Mouse (Mus musculus) CH12.LX (cell line): ENCODE data around the gene Kif5c.

ENCODE experiments used
- CTCF ChIP-seq, 2 experiments: IDR thresholded peaks in 1 of 2; conservative IDR thresholded peaks in 1 of 2; 2 replicates each; pipeline ENCODE4 v1.5.1; 2011 to 2012; ENCODE audit warnings: low read depth in 2 of 2, low read length in 2 of 2, improper control_type of control experiment in 1 of 2, inconsistent platforms in 1 of 2, mild to moderate bottlenecking in 1 of 2, moderate library complexity in 1 of 2
- EP300 ChIP-seq: IDR thresholded peaks from 2 replicates; pipeline ENCODE4 v1.6.1; 2011; ENCODE audit warnings: low read length, improper control_type of control experiment
- MAFK ChIP-seq: IDR thresholded peaks from 2 replicates; pipeline ENCODE4 v1.6.1; 2011; ENCODE audit warnings: low read length, improper control_type of control experiment; ENCODE audit not compliant: insufficient replicate concordance
- MEF2A ChIP-seq: IDR thresholded peaks from 2 replicates; pipeline ENCODE4 v1.6.1; 2014; ENCODE audit warnings: low read depth, mild to moderate bottlenecking, inconsistent platforms, low read length, improper control_type of control experiment, borderline replicate concordance
- POLR2A ChIP-seq: IDR thresholded peaks from 2 replicates; pipeline ENCODE4 v1.6.1; 2011; ENCODE audit warnings: low read depth, mild to moderate bottlenecking, improper control_type of control experiment, low read length
- RCOR1 ChIP-seq: conservative IDR thresholded peaks from 2 replicates; pipeline ENCODE4 v1.6.1; 2012; ENCODE audit warnings: low read depth, mild to moderate bottlenecking, inconsistent platforms, low read length, improper control_type of control experiment
- USF1 ChIP-seq: IDR thresholded peaks from 2 replicates; pipeline ENCODE4 v1.6.1; 2014; ENCODE audit warnings: low read depth, mild to moderate bottlenecking, inconsistent platforms, low read length, improper control_type of control experiment
- USF2 ChIP-seq: conservative IDR thresholded peaks from 2 replicates; pipeline ENCODE4 v1.6.1; 2011; ENCODE audit warnings: low read depth, low read length, improper control_type of control experiment
- ZKSCAN1 ChIP-seq: IDR thresholded peaks from 2 replicates; pipeline ENCODE4 v1.6.1; 2012; ENCODE audit warnings: low read depth, inconsistent platforms, low read length, improper control_type of control experiment, borderline replicate concordance

DNA sequence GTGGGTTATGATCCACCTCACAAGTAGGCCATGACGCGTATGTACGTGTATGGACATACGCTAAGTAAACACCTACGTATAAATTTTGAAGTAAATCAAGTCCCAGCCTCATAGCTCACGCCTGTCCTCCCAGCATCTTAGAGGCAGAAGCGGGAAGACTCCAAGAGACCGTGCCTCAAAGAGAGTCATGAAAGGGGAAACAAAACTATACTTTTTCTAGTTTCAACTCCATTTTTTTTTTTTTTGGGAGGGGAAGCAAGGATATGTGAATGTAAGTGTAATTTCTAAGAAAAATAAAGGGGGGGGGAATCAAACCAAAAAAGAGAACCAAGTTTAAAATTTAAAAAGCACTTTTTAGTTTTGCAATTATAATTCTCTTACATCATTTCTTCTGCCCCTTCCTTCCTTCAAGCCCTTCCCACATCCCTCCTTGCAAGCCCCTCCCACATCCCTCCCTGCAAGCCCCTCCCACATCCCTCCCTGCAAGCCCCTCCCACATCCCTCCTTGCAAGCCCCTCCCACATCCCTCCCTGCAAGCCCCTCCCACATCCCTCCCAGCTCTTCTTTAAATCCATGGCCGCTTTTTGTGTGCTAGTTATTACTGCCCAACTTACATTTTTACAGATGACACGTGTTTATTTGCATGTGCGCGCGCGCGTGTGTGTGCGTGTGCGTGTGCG is 98.5 kb downstream of the Kif5c start:
- TF ChIP-seq POLR2A (no peak), USF2 (no peak), MEF2A (no peak), ZKSCAN1 (no peak), RCOR1 (no peak), MAFK (no peak), EP300 (no peak), CTCF (conservative IDR thresholded peaks at IDR 0.05 in 1 of 2, IDR thresholded peaks at IDR 0.05 in 1 of 2; ENCODE audit: low read depth in 2 of 2, low read length in 2 of 2) (no peak), USF1 (no peak)
